Mouse (Mus musculus) heart, embryonic 15.5 days (tissue): Measurements from ENCODE around the gene Gtf3c1. TPM values are rescaled to one million over a fixed set of nuclear protein-coding genes. Genes with fewer than 3 reads are reported as not detected.

Source experiments
- ATAC-seq: fragments of 200-750 bp; cut with Nextera tagmentation; replicated peaks from 2 replicates; pipeline ENCODE4 v1.8.0; 2017; ENCODE audit warnings: low read depth, moderate TSS enrichment; ENCODE audit not compliant: insufficient number of reproducible peaks, insufficient read depth, low FRiP score
- H3K27ac ChIP-seq: fragments of 300-500 bp; sonication (generic); 2 replicates; pipeline ENCODE4 v1.5.1; 2015; ENCODE audit warnings: mild to moderate bottlenecking, inconsistent platforms
- H3K27me3 ChIP-seq: fragments of 300-500 bp; sonication (generic); 2 replicates; pipeline ENCODE4 v1.6.1; 2015; ENCODE audit warnings: inconsistent platforms
- H3K36me3 ChIP-seq: fragments of 300-500 bp; sonication (generic); 2 replicates; pipeline ENCODE4 v1.6.1; 2015; ENCODE audit warnings: mild to moderate bottlenecking, inconsistent platforms
- H3K4me1 ChIP-seq: fragments of 300-500 bp; sonication (generic); replicated peaks from 2 replicates; pipeline ENCODE4 v1.6.1; 2015; ENCODE audit warnings: inconsistent platforms
- H3K4me2 ChIP-seq: fragments of 300-500 bp; sonication (generic); 2 replicates; pipeline ENCODE4 v1.6.1; 2015; ENCODE audit warnings: inconsistent platforms, mild to moderate bottlenecking, moderate library complexity
- H3K4me3 ChIP-seq: fragments of 300-500 bp; sonication (generic); 2 replicates; pipeline ENCODE4 v1.5.1; 2015; ENCODE audit warnings: mild to moderate bottlenecking, inconsistent platforms
- H3K9ac ChIP-seq: fragments of 300-500 bp; sonication (generic); 2 replicates; pipeline ENCODE4 v1.6.1; 2015; ENCODE audit warnings: mild to moderate bottlenecking, inconsistent platforms
- H3K9me3 ChIP-seq: fragments of 300-500 bp; sonication (generic); replicated peaks from 2 replicates; pipeline ENCODE4 v1.6.1; 2016; ENCODE audit warnings: inconsistent platforms
- WGBS: fragments of 180-500 bp; shearing (Covaris S2); methylation state at CpG from one replicate; pipeline ENCODE4 v1.1.7; 2015; ENCODE audit warnings: mixed read lengths; 5-methylcytosine and 5-hydroxymethylcytosine counted together
- polyA plus RNA-seq: library from polyadenylated mRNA; unstranded; fragments of >200 nt; fragmentation: Nextera tagmentation; extraction: Ambion mirVana; gene quantifications from 2 replicates; pipeline ENCODE4 v1.2.1, GENCODE M21; 2015

Gene Gtf3c1
- polyA plus RNA-seq, 1 experiment from 2014 or later, result 23.9 TPM

DNA sequence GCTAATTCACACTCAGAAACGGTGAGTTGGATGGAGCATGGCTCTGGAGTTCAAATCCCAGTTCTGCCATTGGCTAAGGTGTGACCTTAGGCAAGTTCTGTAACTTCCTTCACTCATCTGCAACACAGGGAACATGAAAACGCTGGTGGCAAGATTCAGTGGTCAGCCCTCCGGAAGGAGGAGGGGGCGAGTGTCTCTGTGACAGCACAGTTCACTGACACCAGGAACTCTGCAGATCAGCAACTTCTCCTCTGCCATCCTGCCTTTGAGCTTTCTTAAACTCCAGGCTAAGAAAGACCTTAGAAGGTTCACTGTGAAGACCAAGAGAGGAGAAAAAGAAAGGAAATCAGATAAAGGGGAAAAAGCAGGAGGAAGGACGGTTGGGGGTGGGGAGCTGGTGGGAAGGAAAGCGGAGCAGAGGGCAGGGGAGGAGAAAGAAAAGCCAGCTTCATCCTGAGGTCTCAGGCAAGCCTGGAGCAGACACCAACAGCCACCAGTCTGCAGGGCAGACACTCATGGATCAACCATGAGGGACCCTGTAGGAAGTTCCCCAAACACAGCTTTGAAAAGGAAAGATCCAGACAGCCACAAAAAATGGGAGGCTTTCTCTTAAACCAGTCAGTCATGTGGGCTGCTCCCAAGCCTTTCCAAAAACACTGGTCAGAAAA, 106.8 kb downstream of the Gtf3c1 start:
- Histone ChIP-seq H3K27me3 (no peaks in the 10 kb centered on the region; the same call in 1 of the 2 replicates), H3K27ac (no peak overlapping the region), H3K4me1 (no peaks in the 10 kb centered on the region; the same call in 1 of the 2 replicates), H3K4me2 (no peak overlapping the region), H3K36me3 (no peaks in the 10 kb centered on the region), H3K4me3 (no peak overlapping the region), H3K9me3 (no peaks in the 10 kb centered on the region), H3K9ac (no peak overlapping the region)
- ATAC-seq, result no peak
- WGBS, result 31% methylated on average over 6 of the region's 6 CpGs

DNA sequence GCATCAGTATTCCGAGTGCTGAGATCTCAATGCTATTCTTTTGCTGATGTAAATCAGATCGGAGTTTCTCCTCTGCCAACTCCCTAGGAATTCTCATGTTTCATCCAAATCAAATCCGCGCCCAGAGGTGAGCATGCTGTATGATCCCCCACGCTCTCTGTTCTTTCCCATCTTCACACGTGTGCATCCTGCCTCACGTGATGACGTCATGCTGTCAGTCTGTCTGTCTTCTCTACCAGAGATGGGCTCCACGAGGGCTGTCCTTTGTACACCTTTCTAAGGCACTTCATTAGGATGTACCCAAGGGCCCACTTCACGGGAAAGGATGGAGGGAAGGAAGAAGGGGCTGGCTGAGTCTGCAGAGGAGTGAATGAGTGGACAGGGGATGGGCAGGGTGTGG, 107.4 kb downstream of the Gtf3c1 start:
- Histone ChIP-seq H3K27me3 (no peaks in the 10 kb centered on the region; the same call in 1 of the 2 replicates), H3K9me3 (no peaks in the 10 kb centered on the region)
- WGBS, result 59% methylated on average over 10 of the region's 10 CpGs

GRCm38 (mm10) chr7:125599373-125599973, 108.1 kb downstream of the Gtf3c1 start:
- H3K9ac ChIP-seq, result no peak overlapping the region
- H3K4me2 ChIP-seq, result no peak overlapping the region
- no peak overlapping the region for H3K4me3 ChIP-seq
- H3K27ac ChIP-seq, result no peak overlapping the region
- H3K9me3 ChIP-seq, result no peaks in the 10 kb centered on the region
- no peak for ATAC-seq
- H3K36me3 ChIP-seq, result no peaks in the 10 kb centered on the region
- 40% methylated on average over 4 of the region's 4 CpGs for WGBS
- H3K27me3 ChIP-seq, result no peaks in the 10 kb centered on the region; the same call in 1 of the 2 replicates
- H3K4me1 ChIP-seq, result no peaks in the 10 kb centered on the region; the same call in 1 of the 2 replicates

More for the DNA sequence above, 107.4 kb downstream of the Gtf3c1 start:
- Histone ChIP-seq H3K4me2 (no peak overlapping the region), H3K4me1 (no peaks in the 10 kb centered on the region; the same call in 1 of the 2 replicates), H3K27ac (no peak overlapping the region), H3K4me3 (no peak overlapping the region), H3K36me3 (no peaks in the 10 kb centered on the region), H3K9ac (no peak overlapping the region)
- no peak for ATAC-seq

DNA sequence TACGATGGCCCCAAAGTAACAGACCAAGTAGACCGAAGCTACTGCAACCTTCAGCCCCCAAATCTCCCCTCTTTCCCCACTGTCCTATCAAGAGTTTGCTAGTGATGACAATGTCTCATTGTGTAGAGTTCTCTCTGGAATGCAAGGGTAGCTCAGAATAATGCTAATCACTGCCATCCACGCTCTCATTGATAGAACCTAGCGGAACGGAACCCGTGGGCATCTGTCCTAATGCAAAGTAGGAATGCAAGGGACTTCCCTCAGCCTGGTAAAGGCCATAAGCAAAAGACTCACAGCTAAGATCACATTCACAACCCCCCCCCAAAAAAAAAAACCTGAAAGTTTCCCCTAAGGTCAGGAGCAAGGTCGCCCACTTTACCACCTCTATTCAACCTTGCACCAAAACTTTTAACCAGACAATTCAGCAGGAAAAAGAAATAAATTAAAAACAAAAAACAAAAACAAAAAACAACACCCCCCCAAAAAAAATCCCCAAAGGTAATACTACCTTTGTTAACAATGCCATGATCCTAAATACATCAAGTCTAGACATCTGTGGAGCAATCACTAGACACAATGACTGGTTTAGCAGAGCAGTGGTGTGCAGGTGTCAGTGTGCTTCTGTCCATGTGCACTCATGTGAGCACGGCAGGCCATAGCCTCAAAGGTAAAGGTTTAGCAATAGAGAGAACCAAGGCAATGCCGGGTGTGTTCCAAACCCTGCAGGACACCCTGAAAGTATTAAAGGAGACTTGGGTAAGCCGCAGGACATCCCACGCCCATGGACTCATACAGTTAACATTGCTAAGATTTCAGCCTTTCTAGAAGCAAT, 109.8 kb downstream of the Gtf3c1 start:
- Histone ChIP-seq H3K4me2 (no peak overlapping the region), H3K9ac (no peak overlapping the region), H3K4me1 (no peaks in the 10 kb centered on the region; the same call in 1 of the 2 replicates), H3K27ac (no peak overlapping the region), H3K9me3 (no peaks in the 10 kb centered on the region), H3K4me3 (no peak overlapping the region), H3K27me3 (no peaks in the 10 kb centered on the region), H3K36me3 (no peaks in the 10 kb centered on the region)
- no peak for ATAC-seq
- WGBS, result 82% methylated on average over 11 of the region's 11 CpGs

DNA sequence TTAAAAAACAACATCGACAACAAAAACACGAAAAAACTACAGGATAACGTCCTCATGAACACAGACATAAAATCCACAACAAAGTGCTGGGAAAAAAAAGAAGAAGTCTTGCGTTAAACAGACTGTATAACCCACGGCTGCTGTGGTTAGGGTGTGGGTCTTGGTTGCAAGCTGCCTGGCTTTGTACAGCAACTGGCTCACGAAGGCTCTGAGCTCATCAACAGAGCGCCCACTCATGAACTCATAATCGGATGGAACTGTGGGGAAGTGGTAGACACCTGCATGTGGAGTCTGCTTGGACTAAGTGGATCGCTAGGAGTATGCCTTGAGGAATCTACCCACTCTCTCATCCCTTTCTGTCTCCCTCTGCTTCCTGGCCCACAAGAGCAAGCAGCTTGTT, 110.5 kb downstream of the Gtf3c1 start:
- no peaks in the 10 kb centered on the region; the same call in 1 of the 2 replicates for H3K4me1 ChIP-seq
- 83% methylated on average over 9 of the region's 9 CpGs for WGBS
- H3K27ac ChIP-seq, result no peak overlapping the region
- H3K36me3 ChIP-seq, result no peaks in the 10 kb centered on the region
- H3K27me3 ChIP-seq, result no peaks in the 10 kb centered on the region
- no peak for ATAC-seq
- H3K4me3 ChIP-seq, result no peak overlapping the region
- no peak overlapping the region for H3K9ac ChIP-seq
- H3K4me2 ChIP-seq, result no peak overlapping the region
- no peaks in the 10 kb centered on the region for H3K9me3 ChIP-seq

DNA sequence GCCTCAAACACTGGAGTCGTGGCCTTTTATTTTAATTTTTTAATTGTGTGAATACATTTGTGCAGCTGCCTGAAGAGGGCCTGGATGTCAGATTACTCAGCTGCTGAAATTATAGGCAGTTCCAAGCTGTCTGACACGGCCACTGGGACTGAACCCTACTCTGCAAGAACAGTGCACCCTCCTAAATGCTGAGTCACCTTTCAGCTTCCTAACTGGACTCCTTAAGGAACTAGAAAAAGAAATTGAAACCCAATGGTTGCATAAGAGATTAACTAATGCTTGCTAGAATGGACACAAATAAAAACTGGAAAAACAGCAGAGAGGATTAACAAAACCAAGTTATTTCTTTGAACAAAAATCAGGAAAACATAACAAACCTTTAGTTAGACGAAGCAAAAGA, 111.2 kb downstream of the Gtf3c1 start:
- Histone ChIP-seq H3K4me3 (no peak overlapping the region), H3K4me1 (no peaks in the 10 kb centered on the region; the same call in 1 of the 2 replicates), H3K27me3 (no peaks in the 10 kb centered on the region), H3K9me3 (no peaks in the 10 kb centered on the region), H3K4me2 (no peak overlapping the region), H3K36me3 (no peaks in the 10 kb centered on the region), H3K27ac (no peak overlapping the region), H3K9ac (no peak overlapping the region)
- ATAC-seq, result no peak
- 62% methylated on average over 3 of the region's 3 CpGs for WGBS

- Histone ChIP-seq H3K36me3 (no peaks in the 10 kb centered on the region), H3K27me3 (no peaks in the 10 kb centered on the region), H3K9me3 (no peaks in the 10 kb centered on the region), H3K4me2 (no peak overlapping the region), H3K4me3 (no peak overlapping the region), H3K4me1 (no peaks in the 10 kb centered on the region), H3K9ac (no peak overlapping the region), H3K27ac (no peak overlapping the region)
- no peak for ATAC-seq
- 76% methylated on average over 4 of the region's 4 CpGs for WGBS
Observed at GRCm38 (mm10) chr7:125593831-125594230, 113.7 kb downstream of the Gtf3c1 start.

Other genes starting within 250 kb of the Gtf3c1 start
- gene Nsmce1, start 216.2 kb downstream of the Gtf3c1 start, polyA plus RNA-seq, result 93.4 and 103 TPM in 2 replicates
- gene Il4ra, start 155.7 kb downstream of the Gtf3c1 start, polyA plus RNA-seq, result 4.5 and 8.4 TPM in 2 replicates
- gene Il21r, start 104.4 kb downstream of the Gtf3c1 start, polyA plus RNA-seq, result 0.20 and 1.1 TPM in 2 replicates
- gene D430042O09Rik, start 108 bp upstream of the Gtf3c1 start, polyA plus RNA-seq, result 6.2 and 8.0 TPM in 2 replicates